Comparison of ENCODE assay signal across 8 mouse cellular contexts in the genomic region with DNA sequence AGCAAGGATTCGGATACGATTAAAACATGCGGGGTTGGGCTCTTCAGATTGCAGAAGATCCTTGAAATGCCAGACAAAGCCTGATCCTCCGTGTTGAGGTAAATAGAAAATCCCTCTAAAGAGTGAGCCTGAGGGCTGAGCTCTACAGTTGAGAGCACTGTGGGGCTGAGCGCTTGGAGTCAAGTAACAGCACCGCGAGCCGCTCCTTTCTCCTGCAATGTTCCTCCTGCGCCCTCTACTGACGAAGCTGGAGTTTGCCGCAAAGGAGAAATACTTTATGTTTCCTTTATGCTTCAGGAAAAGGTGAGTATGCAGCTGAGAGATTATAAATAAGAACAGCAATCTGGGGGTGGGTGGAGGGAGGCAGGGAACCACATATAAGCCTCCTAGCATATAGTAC. TPM values are rescaled to one million over a fixed set of nuclear protein-coding genes. Genes with fewer than 3 reads are reported as not detected.
DNase-seq lines count a peak whose midpoint lies in the region; ATAC-seq and TF ChIP-seq lines count a peak whose summit lies in the region.

No protein-coding gene starts in this region.

- H3K9me3 ChIP-seq in CH12.LX (replicated peaks; ENCODE audit: low read length) = no peaks in the 10 kb centered on the region
- no peaks in the 10 kb centered on the region for H3K9me3 ChIP-seq in heart, embryonic 15.5 days (replicated peaks)
- no peaks in the 10 kb centered on the region for H3K9me3 ChIP-seq in liver, embryonic 14.5 days (ENCODE audit: control insufficient read depth, low read length)

- in situ Hi-C loops in CH12.LX (cut with MboI; ENCODE audit: low pct_ligation_motif_present, low pct_unique_long_range_greater_than_20kb, low sequenced_read_pairs) = no loop called here

- TF ChIP-seq EP300 in CH12.LX (IDR thresholded peaks at IDR 0.05; ENCODE audit: low read length) = no peak
- no peak for TF ChIP-seq EP300 in liver, embryonic 14.5 days (IDR thresholded peaks at IDR 0.05; ENCODE audit: low read depth)

- no peaks in the 10 kb centered on the region for H3K4me1 ChIP-seq in CH12.LX (ENCODE audit: control insufficient read depth in 1 of 2, insufficient read depth in 2 of 2)
- H3K4me1 ChIP-seq in heart, embryonic 15.5 days (replicated peaks) = no peaks in the 10 kb centered on the region
- H3K4me1 ChIP-seq in liver, embryonic 14.5 days (replicated peaks; ENCODE audit: control insufficient read depth in 2 of 2, insufficient read depth in 2 of 2, low read length in 1 of 2) = no peaks in the 10 kb centered on the region
- no peaks in the 10 kb centered on the region for H3K4me1 ChIP-seq in olfactory bulb, adult 2 months (ENCODE audit: control insufficient read depth, insufficient read depth, low read length)

- H3K79me2 ChIP-seq in CH12.LX (replicated peaks; ENCODE audit: control insufficient read depth, extremely low read depth, insufficient read depth, poor library complexity, severe bottlenecking) = no peaks in the 10 kb centered on the region

- no peak for ATAC-seq in heart, embryonic 15.5 days (replicated peaks; ENCODE audit: insufficient number of reproducible peaks, insufficient read depth, low FRiP score, low read depth)
- ATAC-seq in liver, embryonic 14.5 days (ENCODE audit: insufficient read depth) = no peak

- no peak for TF ChIP-seq POLR2A in CH12.LX (IDR thresholded peaks at IDR 0.05; ENCODE audit: low read depth, low read length)
- TF ChIP-seq POLR2A in olfactory bulb, adult 2 months (IDR thresholded peaks at IDR 0.05; ENCODE audit: insufficient read depth, low read depth, low read length) = no peak

- DNase-seq in CH12.LX (ENCODE audit: extremely low read depth) = peak; percentile 60
- peak; percentile 80 for DNase-seq in adrenal gland, postnatal 14 days
- DNase-seq in embryo, embryonic 9.5 days (ENCODE audit: extremely low spot score) = peak; percentile 76
- peak; percentile 81 for DNase-seq in kidney, postnatal 14 days
- no peak for DNase-seq in liver, embryonic 14.5 days (ENCODE audit: low read depth in 3 of 3, low spot score in 3 of 3)
- DNase-seq in thymus, postnatal 25 days = peak; percentile 55

- H3K27me3 ChIP-seq in CH12.LX (replicated peaks) = no peaks in the 10 kb centered on the region
- peaks cover 3% of the 10 kb centered on the region; the same call in 1 of the 2 replicates for H3K27me3 ChIP-seq in heart, embryonic 15.5 days
- no peaks in the 10 kb centered on the region for H3K27me3 ChIP-seq in liver, embryonic 14.5 days (ENCODE audit: control insufficient read depth, insufficient read depth, low read length)

- no peak overlapping the region for H3K4me3 ChIP-seq in CH12.LX (replicated peaks in 1 of 3; ENCODE audit: low read depth in 2 of 3, low read length in 2 of 3, poor library complexity in 1 of 3)
- H3K4me3 ChIP-seq in heart, embryonic 15.5 days = no peak overlapping the region
- no peak overlapping the region for H3K4me3 ChIP-seq in liver, embryonic 14.5 days (ENCODE audit: insufficient read depth in 1 of 2, low read depth in 2 of 2, low read length in 2 of 2)
- no peak overlapping the region for H3K4me3 ChIP-seq in olfactory bulb, adult 2 months (ENCODE audit: insufficient read depth, low read depth, low read length)

- 19% methylated on average over 11 of the region's 11 CpGs for WGBS in heart, embryonic 15.5 days
- 19% methylated on average over 11 of the region's 11 CpGs for WGBS in liver, embryonic 14.5 days (ENCODE audit: insufficient replicate concordance)
- WGBS in olfactory bulb, adult 2 months = 16% methylated on average over 11 of the region's 11 CpGs

- H3K4me2 ChIP-seq in CH12.LX (ENCODE audit: insufficient read depth, low read depth, poor library complexity, severe bottlenecking) = no peak overlapping the region
- peak overlapping the region; percentile 26; the same call in 1 of the 2 replicates for H3K4me2 ChIP-seq in heart, embryonic 15.5 days
- H3K4me2 ChIP-seq in liver, embryonic 14.5 days (ENCODE audit: low read depth) = no peak overlapping the region

- H3K36me3 ChIP-seq in CH12.LX (replicated peaks in 1 of 2; ENCODE audit: control insufficient read depth in 1 of 2, insufficient read depth in 1 of 2, low read length in 1 of 2) = no peaks in the 10 kb centered on the region
- H3K36me3 ChIP-seq in heart, embryonic 15.5 days = no peaks in the 10 kb centered on the region
- no peaks in the 10 kb centered on the region for H3K36me3 ChIP-seq in liver, embryonic 14.5 days (replicated peaks; ENCODE audit: control insufficient read depth, insufficient read depth, low read depth)

- no peak overlapping the region for H3K27ac ChIP-seq in CH12.LX (ENCODE audit: insufficient read depth, low read depth)
- no peak overlapping the region for H3K27ac ChIP-seq in heart, embryonic 15.5 days
- H3K27ac ChIP-seq in liver, embryonic 14.5 days = no peak overlapping the region
- no peak overlapping the region for H3K27ac ChIP-seq in olfactory bulb, adult 2 months (ENCODE audit: insufficient read depth, low read depth, low read length)

- peak; percentile 67 to 91 for TF ChIP-seq CTCF in CH12.LX (conservative IDR thresholded peaks at IDR 0.05 in 1 of 2, IDR thresholded peaks at IDR 0.05 in 1 of 2; ENCODE audit: low read depth in 2 of 2, low read length in 2 of 2)
- peak; percentile 81 for TF ChIP-seq CTCF in liver, embryonic 14.5 days (IDR thresholded peaks at IDR 0.05; ENCODE audit: low read depth)
- TF ChIP-seq CTCF in olfactory bulb, adult 2 months (IDR thresholded peaks at IDR 0.05; ENCODE audit: insufficient read depth, low read depth, low read length) = peak; percentile 84

- H3K9ac ChIP-seq in CH12.LX (ENCODE audit: insufficient read depth, low read depth) = no peak overlapping the region
- no peak overlapping the region for H3K9ac ChIP-seq in heart, embryonic 15.5 days
- no peak overlapping the region for H3K9ac ChIP-seq in liver, embryonic 14.5 days (replicated peaks)

- TF ChIP-seq RAD21 in CH12.LX (IDR thresholded peaks at IDR 0.05; ENCODE audit: low read depth, low read length) = peak; percentile 95

- dilution Hi-C loops in CH12.LX (cut with MboI; ENCODE audit: extremely low pct_ligation_motif_present, extremely low pct_unique_long_range_greater_than_20kb, low sequenced_read_pairs) = no loop called here

TF ChIP-seq in CH12.LX, 34 proteins besides CTCF, POLR2A, EP300 and RAD21:
- TF ChIP-seq ZC3H11A (IDR thresholded peaks at IDR 0.05; ENCODE audit: low read depth, low read length) = peak; percentile 43
- TF ChIP-seq JUN (IDR thresholded peaks at IDR 0.05; ENCODE audit: insufficient read depth, low read depth, low read length) = no peak
- peak; percentile 87 for TF ChIP-seq SMC3 (IDR thresholded peaks at IDR 0.05; ENCODE audit: low read depth, low read length)

RNA-seq across cellular contexts. Expression of a gene that starts 47.4 kb away (rescaled TPM):
- 34.8 and 36.8 TPM in 2 replicates for total RNA-seq in CH12.LX (2012; rRNA removed)
- 78.3 and 82.6 TPM in 2 replicates for total RNA-seq in CH12.LX (2014; rRNA removed)
- polyA plus RNA-seq in CH12.LX (2012; ENCODE audit: insufficient read length, low read depth) = 72.7 and 79.0 TPM in 2 replicates
- 140 and 142 TPM in 2 replicates for total RNA-seq in adrenal gland, postnatal 14 days (2021)
- polyA plus RNA-seq in heart, embryonic 15.5 days (2015; fragmentation: Nextera tagmentation; extraction: Ambion mirVana) = 100 and 106 TPM in 2 replicates
- polyA plus RNA-seq in liver, embryonic 14.5 days (2012; rRNA removed) = 32.6 and 34.3 TPM in 2 replicates
- 61.1 and 68.2 TPM in 2 replicates for polyA plus RNA-seq in liver, embryonic 14.5 days (2014; fragmentation: Nextera tagmentation; extraction: Ambion mirVana)
- not detected in 2 replicates for polyA plus RNA-seq in olfactory bulb, adult 2 months (2012; ENCODE audit: insufficient read depth, insufficient read length, low replicate concordance, missing spikeins)

RNA-seq across cellular contexts. Expression of a gene that starts 50.9 kb away (rescaled TPM):
- total RNA-seq in CH12.LX (2012; rRNA removed) (not detected in 2 replicates), CH12.LX (2014; rRNA removed) (not detected in 2 replicates)
- not detected in 2 replicates for polyA plus RNA-seq in CH12.LX (2012; ENCODE audit: insufficient read length, low read depth)
- total RNA-seq in adrenal gland, postnatal 14 days (2021) = not detected in 2 replicates
- polyA plus RNA-seq in heart, embryonic 15.5 days (2015; fragmentation: Nextera tagmentation; extraction: Ambion mirVana) = not detected in 2 replicates
- not detected in 2 replicates for polyA plus RNA-seq in liver, embryonic 14.5 days (2012; rRNA removed)
- not detected in 2 replicates for polyA plus RNA-seq in liver, embryonic 14.5 days (2014; fragmentation: Nextera tagmentation; extraction: Ambion mirVana)
- polyA plus RNA-seq in olfactory bulb, adult 2 months (2012; ENCODE audit: insufficient read depth, insufficient read length, low replicate concordance, missing spikeins) = not detected in 2 replicates

Comparison
In these comparisons a context has a peak if more than half of its experiments do, and no peak if none do; other contexts are left out.
1. DNase-seq: peak in CH12.LX (single experiment), adrenal gland, postnatal 14 days (single experiment), embryo, embryonic 9.5 days (single experiment), kidney, postnatal 14 days (single experiment) and thymus, postnatal 25 days (single experiment); none in liver, embryonic 14.5 days (0 of 3).
2. Peak in every context shown above with its lines, with median percentiles within 50 percentile points of each other: CTCF ChIP-seq.